Mouse (Mus musculus): ENCODE measurements around the gene Olfr1056. TPM values are rescaled to one million over a fixed set of nuclear protein-coding genes. Genes with fewer than 3 reads are reported as not detected.
"Not testable (repeated sequence)": the region's sequence is repeated elsewhere in the genome, so short reads cannot be mapped to it uniquely, and the experiment has no call there.

The Olfr1056 gene
- polyA plus RNA-seq (2014; fragmentation: Nextera tagmentation; extraction: Ambion mirVana), result not detected in 2 replicates

GRCm38 (mm10) chr2:86362369-86362768 lies at the start of gene Olfr1056:
Olfr1056 (minus strand) TSS chr2:86362469.
- Histone ChIP-seq H3K27me3 (ENCODE audit: control insufficient read depth, insufficient read depth, low read length) (no peaks in the 10 kb centered on the region), H3K27ac (replicated peaks; ENCODE audit: low read depth, low read length) (no peak within 1 kb of the TSS), H3K4me1 (ENCODE audit: control insufficient read depth, insufficient read depth, low read length) (no peaks in the 10 kb centered on the region), H3K9ac (replicated peaks; ENCODE audit: low read length) (no peak within 1 kb of the TSS), H3K4me3 (ENCODE audit: low read depth, low read length) (no peak within 1 kb of the TSS), H3K36me3 (replicated peaks; ENCODE audit: control insufficient read depth, insufficient read depth, low read depth, low read length) (no peaks in the 10 kb centered on the region), H3K4me2 (ENCODE audit: low read depth, low read length) (no peak within 1 kb of the TSS), H3K9me3 (replicated peaks; ENCODE audit: control insufficient read depth, low read length) (no peaks in the 10 kb centered on the region)
- DNase-seq (ENCODE audit: low spot score), result no peak
- no peak for ATAC-seq (replicated peaks; ENCODE audit: insufficient number of reproducible peaks, low FRiP score, low TSS enrichment, low read depth)

- H3K4me3 ChIP-seq (ENCODE audit: low read depth, low read length), result no peak overlapping the region
- no peaks in the 10 kb centered on the region for H3K36me3 ChIP-seq (replicated peaks; ENCODE audit: control insufficient read depth, insufficient read depth, low read depth, low read length)
- no peak overlapping the region for H3K9ac ChIP-seq (replicated peaks; ENCODE audit: low read length)
- no peaks in the 10 kb centered on the region for H3K27me3 ChIP-seq (ENCODE audit: control insufficient read depth, insufficient read depth, low read length)
- no peak overlapping the region for H3K4me2 ChIP-seq (ENCODE audit: low read depth, low read length)
- no peak for DNase-seq (ENCODE audit: low spot score)
- H3K9me3 ChIP-seq (replicated peaks; ENCODE audit: control insufficient read depth, low read length), result no peaks in the 10 kb centered on the region
- H3K4me1 ChIP-seq (ENCODE audit: control insufficient read depth, insufficient read depth, low read length), result no peaks in the 10 kb centered on the region
- no peak; the same call in 1 of the 2 replicates for ATAC-seq (replicated peaks; ENCODE audit: insufficient number of reproducible peaks, low FRiP score, low TSS enrichment, low read depth)
- WGBS, result 83% methylated on average over 2 of the region's 2 CpGs
- H3K27ac ChIP-seq (replicated peaks; ENCODE audit: low read depth, low read length), result no peak overlapping the region
Observed at GRCm38 (mm10) chr2:86395114-86395513, 32.8 kb upstream of the Olfr1056 start.

GRCm38 (mm10) chr2:86388461-86388860 lies 26.2 kb upstream of the Olfr1056 start, which contains the start of gene Olfr1058:
Olfr1058 (minus strand) TSS chr2:86388561.
- not testable (repeated sequence) for H3K4me1 ChIP-seq (ENCODE audit: control insufficient read depth, insufficient read depth, low read length); H3K4me3 ChIP-seq (ENCODE audit: low read depth, low read length); ATAC-seq (replicated peaks; ENCODE audit: insufficient number of reproducible peaks, low FRiP score, low TSS enrichment, low read depth); H3K27ac ChIP-seq (replicated peaks; ENCODE audit: low read depth, low read length); H3K9me3 ChIP-seq (replicated peaks; ENCODE audit: control insufficient read depth, low read length); H3K36me3 ChIP-seq (replicated peaks; ENCODE audit: control insufficient read depth, insufficient read depth, low read depth, low read length); DNase-seq (ENCODE audit: low spot score); H3K27me3 ChIP-seq (ENCODE audit: control insufficient read depth, insufficient read depth, low read length); H3K4me2 ChIP-seq (ENCODE audit: low read depth, low read length); H3K9ac ChIP-seq (replicated peaks; ENCODE audit: low read length)

- ATAC-seq (replicated peaks; ENCODE audit: insufficient number of reproducible peaks, low FRiP score, low TSS enrichment, low read depth), result no peak
- no peak within 1 kb of the TSS for H3K4me2 ChIP-seq (ENCODE audit: low read depth, low read length)
- H3K4me1 ChIP-seq (ENCODE audit: control insufficient read depth, insufficient read depth, low read length), result no peaks in the 10 kb centered on the region
- no peaks in the 10 kb centered on the region for H3K9me3 ChIP-seq (replicated peaks; ENCODE audit: control insufficient read depth, low read length)
- no peaks in the 10 kb centered on the region for H3K27me3 ChIP-seq (ENCODE audit: control insufficient read depth, insufficient read depth, low read length)
- no peak within 1 kb of the TSS for H3K4me3 ChIP-seq (ENCODE audit: low read depth, low read length)
- no peaks in the 10 kb centered on the region for H3K36me3 ChIP-seq (replicated peaks; ENCODE audit: control insufficient read depth, insufficient read depth, low read depth, low read length)
- no peak within 1 kb of the TSS for H3K9ac ChIP-seq (replicated peaks; ENCODE audit: low read length)
- H3K27ac ChIP-seq (replicated peaks; ENCODE audit: low read depth, low read length), result no peak within 1 kb of the TSS
- no peak for DNase-seq (ENCODE audit: low spot score)
Observed at GRCm38 (mm10) chr2:86378293-86378692, 16.0 kb upstream of the Olfr1056 start, which contains the start of gene Olfr1057. Olfr1057 (minus strand) TSS chr2:86378393.

- not testable (repeated sequence) for H3K4me1 ChIP-seq (ENCODE audit: control insufficient read depth, insufficient read depth, low read length); H3K4me2 ChIP-seq (ENCODE audit: low read depth, low read length); ATAC-seq (replicated peaks; ENCODE audit: insufficient number of reproducible peaks, low FRiP score, low TSS enrichment, low read depth); DNase-seq (ENCODE audit: low spot score); H3K36me3 ChIP-seq (replicated peaks; ENCODE audit: control insufficient read depth, insufficient read depth, low read depth, low read length); H3K4me3 ChIP-seq (ENCODE audit: low read depth, low read length); H3K9me3 ChIP-seq (replicated peaks; ENCODE audit: control insufficient read depth, low read length); H3K27ac ChIP-seq (replicated peaks; ENCODE audit: low read depth, low read length); H3K9ac ChIP-seq (replicated peaks; ENCODE audit: low read length); H3K27me3 ChIP-seq (ENCODE audit: control insufficient read depth, insufficient read depth, low read length)
- WGBS, result no CpG with 5 or more reads among the region's 6 CpGs
Observed at GRCm38 (mm10) chr2:86366342-86366741, 4.1 kb upstream of the Olfr1056 start.

GRCm38 (mm10) chr2:86351751-86352150 lies 10.5 kb downstream of the Olfr1056 start:
- H3K4me3 ChIP-seq (ENCODE audit: low read depth, low read length); H3K27me3 ChIP-seq (ENCODE audit: control insufficient read depth, insufficient read depth, low read length); ATAC-seq (replicated peaks; ENCODE audit: insufficient number of reproducible peaks, low FRiP score, low TSS enrichment, low read depth); H3K9ac ChIP-seq (replicated peaks; ENCODE audit: low read length); H3K36me3 ChIP-seq (replicated peaks; ENCODE audit: control insufficient read depth, insufficient read depth, low read depth, low read length); H3K4me1 ChIP-seq (ENCODE audit: control insufficient read depth, insufficient read depth, low read length); H3K9me3 ChIP-seq (replicated peaks; ENCODE audit: control insufficient read depth, low read length); H3K4me2 ChIP-seq (ENCODE audit: low read depth, low read length); DNase-seq (ENCODE audit: low spot score); H3K27ac ChIP-seq (replicated peaks; ENCODE audit: low read depth, low read length): not testable (repeated sequence)
- 94% methylated on average over 1 of the region's 1 CpGs for WGBS

- no peak within 1 kb of the TSS for H3K9ac ChIP-seq (replicated peaks; ENCODE audit: low read length)
Observed at GRCm38 (mm10) chr2:86350184-86350583, 12.1 kb downstream of the Olfr1056 start, which contains the start of gene Olfr1055. Olfr1055 (minus strand) TSS chr2:86350284.

GRCm38 (mm10) chr2:86335333-86335732 lies 26.9 kb downstream of the Olfr1056 start, which contains the start of gene Olfr1054:
Olfr1054 (minus strand) TSS chr2:86335433.
- Histone ChIP-seq H3K4me1 (ENCODE audit: control insufficient read depth, insufficient read depth, low read length) (no peaks in the 10 kb centered on the region), H3K9ac (replicated peaks; ENCODE audit: low read length) (no peak within 1 kb of the TSS), H3K4me3 (ENCODE audit: low read depth, low read length) (no peak within 1 kb of the TSS), H3K9me3 (replicated peaks; ENCODE audit: control insufficient read depth, low read length) (no peaks in the 10 kb centered on the region), H3K27me3 (ENCODE audit: control insufficient read depth, insufficient read depth, low read length) (no peaks in the 10 kb centered on the region), H3K36me3 (replicated peaks; ENCODE audit: control insufficient read depth, insufficient read depth, low read depth, low read length) (no peaks in the 10 kb centered on the region), H3K27ac (replicated peaks; ENCODE audit: low read depth, low read length) (no peak within 1 kb of the TSS), H3K4me2 (ENCODE audit: low read depth, low read length) (no peak within 1 kb of the TSS)
- DNase-seq (ENCODE audit: low spot score) (no peak), ATAC-seq (replicated peaks; ENCODE audit: insufficient number of reproducible peaks, low FRiP score, low TSS enrichment, low read depth) (no peak)
- 89% methylated on average over 3 of the region's 3 CpGs for WGBS

More at GRCm38 (mm10) chr2:86350184-86350583, 12.1 kb downstream of the Olfr1056 start, which contains the start of gene Olfr1055:
- 93% methylated on average over 5 of the region's 5 CpGs for WGBS
- ATAC-seq (replicated peaks; ENCODE audit: insufficient number of reproducible peaks, low FRiP score, low TSS enrichment, low read depth), result no peak
- Histone ChIP-seq H3K4me1 (ENCODE audit: control insufficient read depth, insufficient read depth, low read length) (no peaks in the 10 kb centered on the region), H3K4me2 (ENCODE audit: low read depth, low read length) (no peak within 1 kb of the TSS), H3K9me3 (replicated peaks; ENCODE audit: control insufficient read depth, low read length) (no peaks in the 10 kb centered on the region), H3K4me3 (ENCODE audit: low read depth, low read length) (no peak within 1 kb of the TSS), H3K27ac (replicated peaks; ENCODE audit: low read depth, low read length) (no peak within 1 kb of the TSS), H3K36me3 (replicated peaks; ENCODE audit: control insufficient read depth, insufficient read depth, low read depth, low read length) (no peaks in the 10 kb centered on the region), H3K27me3 (ENCODE audit: control insufficient read depth, insufficient read depth, low read length) (no peaks in the 10 kb centered on the region)
- DNase-seq (ENCODE audit: low spot score), result no peak
